ENCODE assay signal across 27 mouse cellular contexts in genomic region chr10:41223499-41223898, GRCm38 (mm10).
DNase-seq lines count a peak whose midpoint lies in the region; ATAC-seq lines count a peak whose summit lies in the region.
"Had no signal": no experiment of that assay in that cellular context is flagged by ENCODE, and none has a peak within 500 bp of the region (broad histone marks: within the 10 kb centered on the region; RNA-seq: fewer than 3 reads in every experiment).

No protein-coding gene starts in this region.

- ATAC-seq in limb, embryonic 11.5 days (ENCODE audit: insufficient number of reproducible peaks, low FRiP score, low TSS enrichment, low read depth): 0 out of 2 replicates have a peak, but pooled peaks have one; percentile 54
- ATAC-seq in liver, embryonic 15.5 days (ENCODE audit: insufficient read depth): no peak
- 0 out of 2 replicates have a peak, but pooled peaks have one; percentile 28 for ATAC-seq in limb, embryonic 13.5 days (ENCODE audit: low FRiP score, low read depth)
- ATAC-seq: forebrain, embryonic 15.5 days; Patski had no signal

- no peak overlapping the region for H3K4me3 ChIP-seq in limb, embryonic 11.5 days (ENCODE audit: low read depth, low read length)
- no peak overlapping the region for H3K4me3 ChIP-seq in limb, embryonic 10.5 days
- H3K4me3 ChIP-seq in liver, embryonic 15.5 days (replicated peaks): no peak overlapping the region
- H3K4me3 ChIP-seq in limb, embryonic 13.5 days: no peak overlapping the region
- H3K4me3 ChIP-seq: embryonic facial prominence, embryonic 12.5 days; erythroblast, embryonic 14.5 days; forebrain, embryonic 12.5 days; forebrain, embryonic 15.5 days; gastrocnemius, adult 2 months; heart, embryonic 12.5 days; heart, embryonic 15.5 days; hindbrain, embryonic 12.5 days; hindbrain, embryonic 15.5 days had no signal

- no peaks in the 10 kb centered on the region for H3K9me3 ChIP-seq in limb, embryonic 11.5 days (ENCODE audit: control insufficient read depth, low read length)
- no peaks in the 10 kb centered on the region for H3K9me3 ChIP-seq in limb, embryonic 10.5 days (replicated peaks)
- no peaks in the 10 kb centered on the region for H3K9me3 ChIP-seq in liver, embryonic 15.5 days (replicated peaks)
- H3K9me3 ChIP-seq in limb, embryonic 13.5 days: no peaks in the 10 kb centered on the region
- H3K9me3 ChIP-seq: embryonic facial prominence, embryonic 12.5 days; forebrain, embryonic 12.5 days; forebrain, embryonic 15.5 days; heart, embryonic 12.5 days; heart, embryonic 15.5 days; hindbrain, embryonic 12.5 days; hindbrain, embryonic 15.5 days had no signal

- no peaks in the 10 kb centered on the region for H3K36me3 ChIP-seq in limb, embryonic 11.5 days (ENCODE audit: control insufficient read depth, insufficient read depth, low read length)
- H3K36me3 ChIP-seq in limb, embryonic 10.5 days: no peaks in the 10 kb centered on the region
- no peaks in the 10 kb centered on the region for H3K36me3 ChIP-seq in liver, embryonic 15.5 days (replicated peaks)
- no peaks in the 10 kb centered on the region; the same call in 1 of the 2 replicates for H3K36me3 ChIP-seq in limb, embryonic 13.5 days
- H3K36me3 ChIP-seq: embryonic facial prominence, embryonic 12.5 days had no signal

- H3K27ac ChIP-seq in limb, embryonic 11.5 days (replicated peaks; ENCODE audit: low read depth, low read length): no peak overlapping the region
- no peak overlapping the region for H3K27ac ChIP-seq in limb, embryonic 10.5 days
- H3K27ac ChIP-seq in liver, embryonic 15.5 days (replicated peaks): peak overlapping the region; percentile 15; the same call in 1 of the 2 replicates
- 0 out of 2 replicates have a peak overlapping the region, but pooled peaks have one; percentile 6 for H3K27ac ChIP-seq in limb, embryonic 13.5 days
- H3K27ac ChIP-seq: embryonic facial prominence, embryonic 12.5 days; forebrain, embryonic 12.5 days; forebrain, embryonic 15.5 days; gastrocnemius, adult 2 months; heart, embryonic 15.5 days; hindbrain, embryonic 12.5 days; hindbrain, embryonic 15.5 days had no signal

- DNase-seq in embryo, embryonic 11 days: peak; percentile 8
- DNase-seq in embryo, embryonic 9.5 days (ENCODE audit: extremely low spot score): no peak
- DNase-seq in limb, embryonic 11.5 days (ENCODE audit: low spot score): peak; percentile 25
- DNase-seq in limb, embryonic 10.5 days (ENCODE audit: low spot score): no peak
- no peak for DNase-seq in liver
- no peak for DNase-seq in right cerebral cortex, adult 18-20 months
- DNase-seq: adrenal gland, postnatal 10 days; adrenal gland, postnatal 36 days; cerebellum, adult 18-20 months; cerebellum, adult 9-10 months; cerebellum, postnatal 14 days; gastrocnemius, adult 2 months; gastrocnemius, postnatal 14 days; heart, adult 18-20 months; heart, postnatal 10 days; heart, postnatal 4 days had no signal

- H3K4me1 ChIP-seq in limb, embryonic 11.5 days (ENCODE audit: control insufficient read depth, insufficient read depth, low read length): no peaks in the 10 kb centered on the region
- no peaks in the 10 kb centered on the region for H3K4me1 ChIP-seq in limb, embryonic 10.5 days
- peaks cover 26% of the 10 kb centered on the region for H3K4me1 ChIP-seq in liver, embryonic 15.5 days (replicated peaks)
- 0 out of 2 replicates have a peak, but pooled peaks cover 4% of the 10 kb centered on the region for H3K4me1 ChIP-seq in limb, embryonic 13.5 days
- H3K4me1 ChIP-seq: embryonic facial prominence, embryonic 12.5 days; forebrain, embryonic 12.5 days; forebrain, embryonic 15.5 days; heart, embryonic 12.5 days; heart, embryonic 15.5 days; hindbrain, embryonic 12.5 days; hindbrain, embryonic 15.5 days had no signal

- no peak overlapping the region for H3K4me2 ChIP-seq in limb, embryonic 11.5 days (ENCODE audit: low read depth, severe bottlenecking)
- H3K4me2 ChIP-seq in liver, embryonic 15.5 days: no peak overlapping the region
- H3K4me2 ChIP-seq in limb, embryonic 13.5 days (replicated peaks): no peak overlapping the region
- H3K4me2 ChIP-seq: embryonic facial prominence, embryonic 12.5 days; forebrain, embryonic 12.5 days; forebrain, embryonic 15.5 days; heart, embryonic 12.5 days; heart, embryonic 15.5 days; hindbrain, embryonic 12.5 days; hindbrain, embryonic 15.5 days had no signal

- WGBS in limb, embryonic 11.5 days: 45% methylated on average over 4 of the region's 4 CpGs
- 83% methylated on average over 4 of the region's 4 CpGs for WGBS in limb, embryonic 10.5 days
- 73% methylated on average over 4 of the region's 4 CpGs for WGBS in liver, embryonic 15.5 days (ENCODE audit: insufficient replicate concordance)
- WGBS in limb, embryonic 13.5 days: 25% methylated on average over 4 of the region's 4 CpGs

- H3K9ac ChIP-seq in limb, embryonic 11.5 days (ENCODE audit: low read length): no peak overlapping the region
- no peak overlapping the region for H3K9ac ChIP-seq in liver, embryonic 15.5 days
- H3K9ac ChIP-seq in limb, embryonic 13.5 days: no peak overlapping the region
- H3K9ac ChIP-seq: embryonic facial prominence, embryonic 12.5 days; forebrain, embryonic 12.5 days; forebrain, embryonic 15.5 days; heart, embryonic 12.5 days; heart, embryonic 15.5 days; hindbrain, embryonic 12.5 days; hindbrain, embryonic 15.5 days had no signal

- H3K27me3 ChIP-seq in limb, embryonic 11.5 days (ENCODE audit: control insufficient read depth, insufficient read depth, low read length): no peaks in the 10 kb centered on the region
- H3K27me3 ChIP-seq in limb, embryonic 10.5 days (ENCODE audit: low read depth, poor library complexity, severe bottlenecking): no peaks in the 10 kb centered on the region
- no peaks in the 10 kb centered on the region for H3K27me3 ChIP-seq in liver, embryonic 15.5 days
- H3K27me3 ChIP-seq in limb, embryonic 13.5 days: no peaks in the 10 kb centered on the region
- H3K27me3 ChIP-seq: embryonic facial prominence, embryonic 12.5 days; forebrain, embryonic 12.5 days; forebrain, embryonic 15.5 days; heart, embryonic 12.5 days; heart, embryonic 15.5 days; hindbrain, embryonic 12.5 days; hindbrain, embryonic 15.5 days; Patski had no signal

Comparison
In these comparisons a context has a peak if more than half of its experiments do, and no peak if none do; other contexts are left out.
1. DNase-seq: peak in embryo, embryonic 11 days (single experiment) and limb, embryonic 11.5 days (single experiment); none in embryo, embryonic 9.5 days (single experiment), limb, embryonic 10.5 days (single experiment), liver (single experiment) and right cerebral cortex, adult 18-20 months (single experiment).
2. H3K27ac ChIP-seq: peak in liver, embryonic 15.5 days (single experiment) and limb, embryonic 13.5 days (single experiment); none in limb, embryonic 11.5 days (single experiment) and limb, embryonic 10.5 days (single experiment).